Mouse (Mus musculus) CH12.LX (cell line): Measurements from ENCODE around the gene Fam213b. TPM values are rescaled to one million over a fixed set of nuclear protein-coding genes. Genes with fewer than 3 reads are reported as not detected.

Experiments used
- DNase-seq: peaks from one replicate; pipeline ENCODE4 v3.0.0-alpha.2; 2013; ENCODE audit errors: extremely low read depth
- H3K27ac ChIP-seq: 2 replicates; pipeline ENCODE4 v1.5.1; 2012; ENCODE audit warnings: low read depth, mild to moderate bottlenecking, control low read depth, moderate library complexity; ENCODE audit not compliant: insufficient read depth
- H3K27me3 ChIP-seq: replicated peaks from 2 replicates; pipeline ENCODE3; 2012; ENCODE audit warnings: inconsistent platforms
- H3K36me3 ChIP-seq, 2 experiments: replicated peaks in 1 of 2; 2 replicates each; pipeline versions ENCODE3 to v1.6.1; 2012; ENCODE audit warnings: inconsistent platforms in 1 of 2, low read length in 1 of 2, mild to moderate bottlenecking in 1 of 2, mixed read lengths in 1 of 2, moderate library complexity in 1 of 2; ENCODE audit not compliant: control insufficient read depth in 1 of 2, insufficient read depth in 1 of 2
- H3K4me1 ChIP-seq, 2 experiments: 2 replicates each; pipeline ENCODE4 v1.6.1; 2012; ENCODE audit warnings: inconsistent platforms in 1 of 2, moderate library complexity in 1 of 2; ENCODE audit not compliant: insufficient read depth in 2 of 2, control insufficient read depth in 1 of 2
- H3K4me2 ChIP-seq: 2 replicates; pipeline ENCODE4 v1.6.1; 2012; ENCODE audit warnings: low read depth, mild to moderate bottlenecking, control low read depth; ENCODE audit not compliant: poor library complexity, insufficient read depth, severe bottlenecking
- H3K4me3 ChIP-seq, 3 experiments: fragments of 150-350 bp in 1 of 3; sonication (generic) in 1 of 3; replicated peaks in 1 of 3; 2 replicates each; pipeline versions ENCODE3 to v1.5.1; 2011 to 2012; ENCODE audit warnings: low read depth in 2 of 3, low read length in 2 of 3, mild to moderate bottlenecking in 2 of 3, moderate library complexity in 2 of 3, control low read depth in 1 of 3, improper control_type of control experiment in 1 of 3, inconsistent platforms in 1 of 3, mixed read lengths in 1 of 3; ENCODE audit not compliant: poor library complexity in 1 of 3
- H3K79me2 ChIP-seq: replicated peaks from 2 replicates; pipeline ENCODE4 v1.6.1; 2012; ENCODE audit warnings: mild to moderate bottlenecking, moderate library complexity; ENCODE audit not compliant: control insufficient read depth, poor library complexity, insufficient read depth, severe bottlenecking; ENCODE audit errors: extremely low read depth
- H3K9ac ChIP-seq: 2 replicates; pipeline ENCODE4 v1.6.1; 2012; ENCODE audit warnings: low read depth, mild to moderate bottlenecking, control low read depth, moderate library complexity; ENCODE audit not compliant: insufficient read depth
- H3K9me3 ChIP-seq: replicated peaks from 2 replicates; pipeline ENCODE3; 2012; ENCODE audit warnings: low read length, inconsistent platforms, mixed read lengths
- CHD1 ChIP-seq: IDR thresholded peaks from 2 replicates; pipeline ENCODE4 v1.6.1; 2012; ENCODE audit warnings: low read depth, low read length, improper control_type of control experiment, inconsistent platforms
- CHD2 ChIP-seq: IDR thresholded peaks from 2 replicates; pipeline ENCODE4 v1.6.1; 2011; ENCODE audit warnings: low read length, improper control_type of control experiment
- E2F4 ChIP-seq: IDR thresholded peaks from 2 replicates; pipeline ENCODE4 v1.6.1; 2011; ENCODE audit warnings: low read depth, low read length, improper control_type of control experiment; ENCODE audit not compliant: insufficient replicate concordance
- EP300 ChIP-seq: IDR thresholded peaks from 2 replicates; pipeline ENCODE4 v1.6.1; 2011; ENCODE audit warnings: low read length, improper control_type of control experiment
- ETS1 ChIP-seq: conservative IDR thresholded peaks from 2 replicates; pipeline ENCODE4 v1.6.1; 2012; ENCODE audit warnings: low read depth, mild to moderate bottlenecking, inconsistent platforms, low read length, improper control_type of control experiment, moderate library complexity
- IRF4 ChIP-seq: IDR thresholded peaks from 2 replicates; pipeline ENCODE4 v1.6.1; 2014; ENCODE audit warnings: low read depth, mild to moderate bottlenecking, inconsistent platforms, low read length, improper control_type of control experiment
- KAT2A ChIP-seq: IDR thresholded peaks from 2 replicates; pipeline ENCODE4 v1.6.1; 2012; ENCODE audit warnings: low read length, improper control_type of control experiment, inconsistent platforms; ENCODE audit not compliant: insufficient replicate concordance
- MAZ ChIP-seq: IDR thresholded peaks from 2 replicates; pipeline ENCODE4 v1.6.1; 2012; ENCODE audit warnings: low read depth, mild to moderate bottlenecking, inconsistent platforms, low read length, improper control_type of control experiment, moderate library complexity
- MEF2A ChIP-seq: IDR thresholded peaks from 2 replicates; pipeline ENCODE4 v1.6.1; 2014; ENCODE audit warnings: low read depth, mild to moderate bottlenecking, inconsistent platforms, low read length, improper control_type of control experiment, borderline replicate concordance
- NELFE ChIP-seq: IDR thresholded peaks from 2 replicates; pipeline ENCODE4 v1.6.1; 2011; ENCODE audit warnings: low read depth, low read length, improper control_type of control experiment
- NRF1 ChIP-seq: IDR thresholded peaks from 2 replicates; pipeline ENCODE4 v1.6.1; 2014; ENCODE audit warnings: low read depth, mild to moderate bottlenecking, inconsistent platforms, low read length, improper control_type of control experiment, moderate library complexity
- PAX5 ChIP-seq: IDR thresholded peaks from 2 replicates; pipeline ENCODE4 v1.6.1; 2012; ENCODE audit warnings: low read length, inconsistent platforms, mixed read lengths
- POLR2A ChIP-seq: IDR thresholded peaks from 2 replicates; pipeline ENCODE4 v1.6.1; 2011; ENCODE audit warnings: low read depth, mild to moderate bottlenecking, improper control_type of control experiment, low read length
- RCOR1 ChIP-seq: conservative IDR thresholded peaks from 2 replicates; pipeline ENCODE4 v1.6.1; 2012; ENCODE audit warnings: low read depth, mild to moderate bottlenecking, inconsistent platforms, low read length, improper control_type of control experiment
- SMC3 ChIP-seq: IDR thresholded peaks from 2 replicates; pipeline ENCODE4 v1.6.1; 2011; ENCODE audit warnings: low read depth, low read length, improper control_type of control experiment
- ZNF384 ChIP-seq: IDR thresholded peaks from 2 replicates; pipeline ENCODE4 v1.6.1; 2012; ENCODE audit warnings: low read depth, low read length, improper control_type of control experiment, inconsistent platforms
- dilution Hi-C: fragments of 300-500 bp; cut with MboI; formaldehyde crosslinking; loops from 2 replicates; pipeline ENCODE4 v1.14.3; 2020; ENCODE audit warnings: low sequenced_read_pairs; ENCODE audit not compliant: extremely low pct_unique_long_range_greater_than_20kb, extremely low pct_ligation_motif_present
- in situ Hi-C: fragments of 300-500 bp; cut with MboI; formaldehyde crosslinking; loops from 3 replicates; pipeline ENCODE4 v1.14.3; 2019; ENCODE audit warnings: low sequenced_read_pairs, low pct_ligation_motif_present, low pct_unique_long_range_greater_than_20kb, mixed read lengths
- polyA plus RNA-seq: library from polyadenylated mRNA; unstranded; fragments of >175 nt; gene quantifications from 2 replicates; pipeline ENCODE4 v1.2.1, GENCODE M21; 2012; ENCODE audit warnings: low read depth; ENCODE audit not compliant: insufficient read length
- total RNA-seq, 2 experiments: library from RNA; depleted of rRNA; stranded (reverse); fragments of 300-350 nt in 1 of 2; fragments of >200 nt in 1 of 2; gene quantifications; 2 replicates each; pipeline ENCODE4 v1.2.3; 2012 to 2014

The Fam213b gene
- total and polyA plus RNA-seq, 3 experiments: 5.5 to 49.8 (median 6.1) TPM

DNA sequence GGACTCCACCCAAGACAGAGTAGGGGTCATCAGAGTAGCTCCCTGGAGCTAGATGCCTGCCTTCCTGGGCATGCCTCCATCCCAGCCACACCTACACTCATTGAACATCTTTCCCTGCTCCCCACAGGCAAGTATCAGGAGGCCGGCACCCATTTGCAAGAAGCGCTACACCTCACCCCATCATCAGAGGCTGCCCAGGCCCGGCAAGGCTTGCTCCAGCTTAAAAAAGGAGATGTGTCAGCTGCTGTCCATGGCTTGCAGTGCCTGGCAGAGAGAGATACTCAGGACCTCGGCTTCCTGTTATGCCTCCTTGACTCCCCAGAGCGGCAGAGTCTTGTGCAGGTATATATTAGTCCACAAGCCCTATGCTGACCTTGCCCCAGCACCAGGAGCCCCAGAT is 37.0 kb downstream of the Fam213b start:
- in situ Hi-C loops (no loop called here), dilution Hi-C loops (no loop called here)
- DNase-seq: no peak
- no peaks in the 10 kb centered on the region for H3K79me2 ChIP-seq
- H3K4me3 ChIP-seq: no peak overlapping the region
- peaks cover 3 to 16% of the 10 kb centered on the region in 2 experiments; a peak in 3 of 4 replicates for H3K4me1 ChIP-seq
- H3K27me3 ChIP-seq: peaks cover 65% of the 10 kb centered on the region
- no peak overlapping the region for H3K9ac ChIP-seq
- no peaks in the 10 kb centered on the region for H3K36me3 ChIP-seq
- H3K9me3 ChIP-seq: no peaks in the 10 kb centered on the region
- no peak overlapping the region for H3K27ac ChIP-seq
- H3K4me2 ChIP-seq: no peak overlapping the region
- TF ChIP-seq NELFE: no peak
- no peak for TF ChIP-seq E2F4
- TF ChIP-seq CHD1: no peak
- TF ChIP-seq, all 38 proteins: peak for 0

DNA sequence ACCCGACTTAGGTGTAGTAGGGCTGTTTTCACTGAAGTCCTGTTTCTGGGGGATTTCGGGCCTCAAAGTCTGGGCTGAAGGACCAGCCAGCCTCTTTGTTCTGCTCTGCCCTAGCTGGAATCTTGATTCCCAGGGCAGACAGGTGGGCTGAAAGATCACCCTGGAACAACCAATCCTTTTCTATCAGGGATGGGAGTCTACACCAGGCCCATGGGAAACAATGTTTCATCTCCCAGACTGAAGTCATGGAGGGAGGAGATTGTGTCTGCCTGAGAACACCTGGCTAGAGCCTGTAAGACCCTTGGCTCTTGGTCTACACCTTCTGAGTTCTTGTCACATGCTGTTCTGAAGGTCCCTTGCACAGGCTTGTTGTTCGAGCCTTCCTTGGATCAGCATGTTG is 40.3 kb downstream of the Fam213b start:
- Histone ChIP-seq H3K79me2 (no peaks in the 10 kb centered on the region), H3K9ac (no peak overlapping the region), H3K4me3 (no peak overlapping the region), H3K27me3 (peaks cover 45% of the 10 kb centered on the region), H3K36me3 (no peaks in the 10 kb centered on the region), H3K4me1 (peaks cover 3 to 6% of the 10 kb centered on the region in 2 experiments; a peak in 2 of 4 replicates), H3K9me3 (peaks cover 15% of the 10 kb centered on the region), H3K4me2 (no peak overlapping the region), H3K27ac (no peak overlapping the region)
- dilution Hi-C loops (no loop called here), in situ Hi-C loops (no loop called here)
- TF ChIP-seq NRF1 (no peak), CHD2 (no peak), E2F4 (no peak), SMC3 (no peak), KAT2A (no peak), IRF4 (no peak), EP300 (no peak), POLR2A (no peak), NELFE (no peak), RCOR1 (no peak), ETS1 (no peak), MEF2A (no peak), MAZ (no peak), ZNF384 (no peak), PAX5 (no peak)
- no peak for DNase-seq
